Mouse (Mus musculus) left cerebral cortex, postnatal 10 days (tissue): ENCODE measurements at regions not wholly inside any gene's neighbourhood (a gene's known extent, or its start where the extent isn't known, plus 50 kb on each side); places are given as distances from the start of the nearest gene placed in this dataset.

ENCODE experiments used
- DNase-seq, 2 experiments: peaks; one replicate each; pipeline ENCODE4 v3.0.0; 2021 to 2022; ENCODE audit warnings: low spot score in 2 of 2, mixed read lengths in 1 of 2; ENCODE audit errors: extremely low spot score in 1 of 2
- intact Hi-C: fragments of 180-260 bp; cut with DNase I; formaldehyde crosslinking; loops from one replicate; pipeline ENCODE4 v1.15.1; 2025

DNA sequence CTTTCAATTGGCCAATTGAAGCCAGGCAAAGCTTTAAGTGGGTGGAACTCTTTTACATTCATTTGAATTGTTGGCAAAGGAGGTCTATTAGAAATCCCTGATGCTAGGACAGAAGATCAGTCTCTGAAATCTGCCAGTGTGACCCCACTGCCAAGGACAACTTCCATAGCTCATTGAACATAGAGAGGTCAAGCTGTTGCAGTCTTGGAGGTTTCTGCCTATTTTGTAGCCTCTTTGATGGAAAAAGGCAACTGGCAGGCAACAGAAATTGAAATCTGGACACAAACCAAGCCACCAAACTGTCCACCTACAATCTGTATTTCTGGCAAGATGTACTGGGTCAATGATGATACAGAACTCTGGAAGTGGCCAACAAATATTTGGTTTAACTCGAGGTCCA, 765.3 kb downstream of the Cdh8 start:
- DNase-seq: no peak
- intact Hi-C loops: no loop called here

DNA sequence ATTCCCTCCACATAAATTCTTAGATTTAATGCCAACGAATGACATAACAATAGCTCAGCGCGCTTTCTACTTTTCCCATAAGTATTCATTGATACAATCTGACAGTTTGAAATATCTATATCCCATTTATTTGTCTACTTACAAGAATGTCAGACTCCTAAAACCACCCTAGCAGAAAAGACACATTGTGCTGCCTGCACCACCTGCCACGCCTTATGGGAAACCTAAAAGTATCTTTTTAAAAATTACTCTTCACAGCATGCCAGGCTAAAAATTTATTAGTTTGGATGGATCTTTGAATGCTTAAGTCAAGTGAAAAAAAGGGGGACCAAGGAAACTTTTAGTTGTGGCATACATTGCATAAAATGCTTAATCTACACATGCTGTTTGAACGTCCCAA, 788.1 kb downstream of the Cdh8 start:
- intact Hi-C loops: no loop called here

DNA sequence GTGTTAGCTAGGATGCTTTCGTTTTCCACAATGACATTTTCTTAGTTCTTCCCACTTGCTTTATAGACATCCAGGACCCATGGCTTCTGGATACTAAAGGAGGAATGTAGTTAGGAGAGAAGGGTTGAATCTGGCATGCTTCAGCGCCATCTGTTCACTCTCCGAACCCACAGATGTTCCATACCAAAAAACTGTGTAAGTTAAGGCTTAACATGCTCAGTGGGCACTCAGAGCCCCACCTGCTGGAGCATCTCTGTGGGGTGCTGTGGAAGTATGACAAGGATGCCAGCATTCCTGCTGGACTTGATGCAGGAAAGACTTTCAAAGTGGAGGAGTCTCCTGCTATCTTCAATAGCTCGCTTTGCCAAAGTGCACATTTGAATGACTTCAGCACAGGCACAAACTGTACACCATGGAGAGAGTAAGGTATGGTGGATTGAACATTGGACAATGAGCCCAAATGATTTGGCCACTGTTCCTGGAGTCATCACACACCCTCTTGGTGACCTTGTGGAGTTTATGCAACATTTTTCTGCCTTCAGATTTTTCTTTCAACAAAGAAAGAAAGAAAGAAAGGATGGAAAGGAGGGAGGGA, 802.3 kb downstream of the Cdh8 start:
- intact Hi-C loops: no loop called here
- DNase-seq: peak in 1 of 2 experiments; percentile 13

More for the DNA sequence above, 788.1 kb downstream of the Cdh8 start:
- no peak for DNase-seq

DNA sequence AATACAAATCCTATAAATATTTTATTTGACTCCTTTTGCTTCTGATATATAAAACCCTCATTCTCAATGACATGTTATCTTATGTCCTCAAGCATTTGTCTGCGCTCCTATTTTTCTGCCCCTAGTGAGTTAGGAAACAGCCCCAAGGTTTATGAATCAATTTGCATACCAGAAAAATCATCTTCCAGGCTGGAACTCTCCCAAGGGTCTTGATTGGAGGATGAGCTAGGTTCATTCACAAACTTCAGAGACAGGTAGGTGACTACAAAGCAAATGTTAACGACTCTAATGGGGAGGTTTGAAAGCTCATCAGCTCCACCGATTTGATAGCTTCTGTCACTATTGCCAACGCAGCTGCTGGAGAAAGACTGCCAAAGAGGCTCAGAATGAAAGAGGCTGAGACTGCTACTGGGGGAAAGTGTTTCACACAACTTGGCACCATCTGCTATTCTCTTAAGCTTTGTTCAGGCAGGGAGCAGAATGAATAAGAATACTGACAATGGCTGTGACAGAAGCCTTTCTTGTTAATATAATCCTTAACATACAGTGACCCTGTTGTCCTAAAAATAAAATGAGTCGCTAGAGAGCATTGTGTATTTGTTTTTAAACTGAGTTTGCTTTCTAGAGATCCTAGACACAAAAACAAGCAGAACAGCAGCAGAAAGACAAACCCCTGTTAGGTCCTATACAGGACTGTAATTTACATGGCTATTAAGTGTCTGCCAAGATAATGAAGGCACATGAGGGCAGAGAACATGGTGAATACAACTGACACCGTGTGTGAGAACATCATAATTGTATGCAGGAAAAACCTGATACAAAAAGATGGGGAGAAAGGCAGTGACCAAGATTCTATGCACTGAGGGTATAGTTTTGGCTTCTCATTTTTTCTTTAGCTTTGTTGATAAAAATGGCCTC, 843.4 kb downstream of the Cdh8 start:
- peak in 1 of 2 experiments; percentile 66 for DNase-seq
- intact Hi-C loops: no loop called here

DNA sequence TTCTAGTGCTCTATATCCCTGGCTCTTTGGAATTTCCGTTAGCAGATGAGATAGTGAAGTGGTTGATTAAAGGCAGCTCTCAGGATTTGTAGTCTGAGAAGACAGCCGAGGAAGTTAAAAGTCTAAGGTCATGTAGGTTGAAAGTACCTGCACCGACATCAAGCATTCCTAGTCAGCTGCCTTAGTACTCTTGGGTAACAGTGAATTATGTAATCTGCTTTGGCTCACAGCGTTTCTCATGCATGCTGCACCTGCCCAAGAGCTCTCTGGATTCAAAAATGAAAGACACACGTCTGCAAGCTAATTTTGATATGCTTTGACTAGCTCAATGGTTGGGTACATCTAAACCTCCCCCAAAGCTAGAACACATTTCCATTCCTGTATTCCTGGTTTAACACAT, 849.6 kb downstream of the Cdh8 start:
- intact Hi-C loops: no loop called here
- no peak for DNase-seq

DNA sequence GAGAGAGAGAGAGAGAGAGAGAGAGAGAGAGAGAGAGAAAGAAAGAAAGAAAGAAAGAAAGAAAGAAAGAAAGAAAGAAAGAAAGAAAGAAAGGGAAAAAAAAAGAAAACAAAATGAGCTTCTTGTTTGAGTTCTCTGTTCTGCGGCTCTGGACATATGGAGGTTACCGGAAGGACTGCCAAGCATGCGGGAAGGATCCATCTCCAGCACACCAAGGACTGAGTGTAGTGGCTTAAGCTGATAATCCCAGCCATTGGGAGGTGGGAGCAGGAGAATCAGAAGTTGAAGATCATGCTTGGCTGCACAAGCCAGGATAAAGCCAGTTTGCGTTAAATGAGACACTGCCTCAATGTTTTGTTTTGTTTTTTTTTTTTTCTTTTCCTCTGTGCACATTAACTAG, 897.8 kb downstream of the Cdh8 start:
- DNase-seq: no peak
- intact Hi-C loops: no loop called here

DNA sequence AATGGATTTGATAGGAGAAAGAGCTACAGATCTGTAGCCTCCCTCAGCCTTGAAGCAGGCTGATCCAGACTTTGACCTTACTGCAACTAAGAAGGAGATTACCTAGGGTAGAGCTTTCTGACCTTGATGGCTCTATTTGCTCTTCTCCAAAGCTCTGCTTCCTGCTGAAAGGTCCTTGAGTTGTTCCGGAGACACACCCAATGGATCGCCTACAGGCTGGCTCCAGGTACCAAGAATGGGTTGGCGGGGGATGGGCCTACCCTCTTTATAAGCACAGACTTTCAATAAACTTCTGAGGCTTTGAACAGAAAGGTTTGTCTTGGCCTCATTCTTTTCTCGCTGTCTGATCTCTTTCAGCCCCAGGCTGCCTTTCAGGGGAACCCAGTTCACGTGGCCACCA, 901.0 kb downstream of the Cdh8 start:
- intact Hi-C loops: no loop called here
- no peak for DNase-seq

DNA sequence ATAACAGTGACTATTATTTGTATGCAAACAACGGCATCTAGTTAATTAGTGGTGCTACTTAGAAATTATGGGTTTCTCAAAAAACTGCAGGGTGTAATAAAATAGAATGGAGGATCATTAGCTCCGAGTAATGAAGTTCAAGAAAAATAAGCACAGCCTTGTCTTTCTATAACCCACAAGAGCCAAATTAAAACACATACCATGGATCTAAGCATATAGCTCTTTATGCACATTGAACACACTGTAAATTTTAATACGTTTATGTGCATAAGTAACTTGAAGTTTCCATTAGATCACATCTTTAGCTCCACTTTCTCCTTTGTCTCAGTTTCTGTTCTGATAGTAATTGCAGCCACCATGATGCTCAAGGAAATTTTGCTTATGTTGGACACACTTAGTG, 919.5 kb downstream of the Cdh8 start:
- intact Hi-C loops: no loop called here
- no peak for DNase-seq

DNA sequence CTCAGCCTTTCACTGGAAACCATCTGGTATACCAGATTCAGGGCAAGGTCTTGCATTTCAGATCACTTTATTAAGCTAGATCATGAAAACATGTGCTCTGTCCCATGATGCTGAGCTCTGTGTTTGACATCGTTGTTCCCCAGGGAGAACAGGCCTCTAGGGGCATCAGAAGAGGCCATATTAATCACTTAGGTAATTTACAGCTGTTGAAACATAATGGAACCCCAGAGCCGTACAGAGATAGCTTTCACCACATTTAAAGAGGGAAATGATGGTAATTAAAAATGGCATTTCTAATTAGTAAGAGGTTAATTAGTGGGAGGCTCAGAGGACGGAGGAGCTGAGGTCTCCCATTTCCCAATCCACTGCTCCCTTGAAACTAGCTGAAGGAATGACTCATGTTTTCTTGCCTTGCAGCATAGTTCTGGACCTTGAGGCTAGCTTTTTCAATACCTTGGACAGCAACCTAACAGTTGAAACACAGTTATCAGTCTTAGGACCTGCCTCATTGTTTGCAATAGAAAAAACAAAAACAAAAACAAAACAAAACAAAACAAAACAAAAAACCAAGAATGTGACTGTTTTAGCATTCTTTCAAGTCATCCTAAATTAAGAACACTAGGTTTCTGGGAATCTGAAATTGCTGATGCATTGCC, 952.8 kb downstream of the Cdh8 start:
- intact Hi-C loops: no loop called here
- no peak for DNase-seq

DNA sequence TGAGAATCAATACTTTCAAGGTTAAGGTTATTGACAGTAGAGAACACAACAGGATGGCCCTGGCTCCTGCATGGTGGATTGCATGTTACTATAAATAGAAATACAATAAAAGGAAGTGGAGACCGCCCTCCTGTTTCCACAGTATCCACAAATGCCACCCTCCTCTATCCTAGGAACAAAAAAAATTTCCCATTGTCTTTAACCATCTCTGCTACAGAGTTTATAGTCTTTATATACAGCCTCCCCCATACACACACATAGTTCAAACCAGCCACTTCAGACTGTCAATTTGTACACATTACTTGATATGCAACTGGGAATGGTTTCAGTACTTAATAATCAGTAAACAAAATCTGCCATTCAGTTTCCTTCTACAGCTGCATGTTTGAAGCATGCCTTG, 960.7 kb downstream of the Cdh8 start:
- no peak for DNase-seq
- intact Hi-C loops: no loop called here
